In the genomic region with DNA sequence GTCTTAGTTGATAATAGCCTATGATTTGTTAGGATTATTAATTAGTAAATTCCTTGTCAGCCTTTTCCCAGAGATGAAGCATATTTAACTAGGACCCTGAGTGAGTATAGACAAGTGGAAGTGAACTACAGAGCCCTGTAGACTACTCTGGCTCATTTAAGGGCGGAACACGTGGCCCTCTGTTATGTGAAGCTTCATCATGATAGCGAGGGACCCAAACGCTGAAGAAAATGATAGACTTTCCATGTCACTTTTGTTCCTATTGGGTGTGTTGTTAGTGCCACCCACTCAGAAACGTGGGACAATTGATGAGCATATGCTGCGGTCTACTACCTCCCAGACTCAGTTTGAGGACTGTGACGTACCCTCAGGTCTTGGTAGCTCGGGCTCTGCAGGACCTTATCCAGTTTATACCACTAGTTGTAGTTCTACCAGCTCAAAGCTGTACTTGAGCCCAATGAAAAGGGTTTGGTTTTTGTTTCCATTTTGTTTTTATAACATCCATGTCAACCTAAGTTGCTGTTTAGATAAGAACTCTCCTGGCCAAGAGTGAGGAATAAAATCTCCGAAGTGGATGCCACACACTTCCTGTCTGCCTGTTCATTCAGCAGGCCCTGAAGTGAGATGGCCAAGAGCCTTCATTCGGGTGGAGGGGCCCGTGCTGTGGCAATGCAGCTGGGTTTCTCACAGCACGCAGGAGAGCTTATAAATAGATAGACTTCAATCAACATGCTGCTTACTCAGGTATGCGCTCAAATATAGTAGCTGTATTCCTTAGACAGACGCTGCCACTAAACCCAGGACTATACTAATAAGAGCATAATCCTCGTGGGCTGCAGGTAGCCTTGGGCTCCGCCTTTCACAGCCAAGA, we compare ENCODE assay signal across 10 mouse cellular contexts.
DNase-seq lines count a peak whose midpoint lies in the region; ATAC-seq lines count a peak whose summit lies in the region.
"Had no signal": no experiment of that assay in that cellular context is flagged by ENCODE, and none has a peak within 500 bp of the region (broad histone marks: within the 10 kb centered on the region; RNA-seq: fewer than 3 reads in every experiment).

No protein-coding gene starts in this region.

- peak overlapping the region; percentile 7; the same call in 1 of the 2 replicates for H3K4me2 ChIP-seq in kidney, embryonic 15.5 days
- H3K4me2 ChIP-seq in liver, embryonic 15.5 days = no peak overlapping the region

- H3K9ac ChIP-seq in kidney, embryonic 15.5 days = no peak overlapping the region
- H3K9ac ChIP-seq in liver, embryonic 15.5 days = no peak overlapping the region

- peaks cover 61% of the 10 kb centered on the region for H3K4me1 ChIP-seq in heart, embryonic 10.5 days
- peaks cover 53% of the 10 kb centered on the region for H3K4me1 ChIP-seq in kidney, embryonic 15.5 days
- peaks cover 12% of the 10 kb centered on the region; the same call in 1 of the 2 replicates for H3K4me1 ChIP-seq in brown adipose tissue, adult 24 weeks (ENCODE audit: control insufficient read depth, insufficient read depth, insufficient read length, low read length)
- peaks cover 67% of the 10 kb centered on the region for H3K4me1 ChIP-seq in liver, embryonic 15.5 days (replicated peaks)

- intact Hi-C loops in heart, postnatal 14 days (cut with DNase I) = loop anchor here (5.0 kb wide), 1 partner anchor 136 kb away; no protein-coding TSS in a partner anchor

- DNase-seq in heart, embryonic 10.5 days (ENCODE audit: low spot score) = no peak
- no peak for DNase-seq in heart, postnatal 14 days
- DNase-seq in kidney, postnatal 14 days = no peak
- DNase-seq in cerebellum, adult 8-10 months = no peak
- DNase-seq in ovary, postnatal 10 days (ENCODE audit: low spot score) = no peak
- DNase-seq: cerebellum, adult 9-10 months; right cerebral cortex, adult 18-20 months had no signal

- no peaks in the 10 kb centered on the region for H3K9me3 ChIP-seq in heart, embryonic 10.5 days
- no peaks in the 10 kb centered on the region for H3K9me3 ChIP-seq in kidney, embryonic 15.5 days (replicated peaks)
- no peaks in the 10 kb centered on the region for H3K9me3 ChIP-seq in liver, embryonic 15.5 days (replicated peaks)

- H3K4me3 ChIP-seq in heart, embryonic 10.5 days = no peak overlapping the region
- H3K4me3 ChIP-seq in kidney, embryonic 15.5 days (replicated peaks) = no peak overlapping the region
- H3K4me3 ChIP-seq in brown adipose tissue, adult 24 weeks (ENCODE audit: insufficient read depth, low read depth, low read length) = no peak overlapping the region
- no peak overlapping the region for H3K4me3 ChIP-seq in liver, embryonic 15.5 days (replicated peaks)

- 69% methylated on average over 16 of the region's 16 CpGs for WGBS in heart, embryonic 10.5 days
- 68% methylated on average over 16 of the region's 16 CpGs for WGBS in kidney, embryonic 15.5 days
- 47% methylated on average over 16 of the region's 16 CpGs for WGBS in liver, embryonic 15.5 days (ENCODE audit: insufficient replicate concordance)

- H3K27me3 ChIP-seq in heart, embryonic 10.5 days (ENCODE audit: insufficient read depth, poor library complexity, severe bottlenecking) = no peaks in the 10 kb centered on the region
- H3K27me3 ChIP-seq in kidney, embryonic 15.5 days = no peaks in the 10 kb centered on the region
- H3K27me3 ChIP-seq in liver, embryonic 15.5 days = no peaks in the 10 kb centered on the region

- no peak for ATAC-seq in kidney, embryonic 15.5 days (replicated peaks; ENCODE audit: low FRiP score)
- peak; percentile 38 for ATAC-seq in liver, embryonic 15.5 days (ENCODE audit: insufficient read depth)

- H3K27ac ChIP-seq in heart, embryonic 10.5 days = peak overlapping the region; percentile 78
- H3K27ac ChIP-seq in kidney, embryonic 15.5 days = peak overlapping the region; percentile 91
- 0 out of 2 replicates have a peak overlapping the region, but pooled peaks have one; percentile 8 for H3K27ac ChIP-seq in brown adipose tissue, adult 24 weeks (replicated peaks; ENCODE audit: low read depth, low read length)
- H3K27ac ChIP-seq in liver, embryonic 15.5 days (replicated peaks) = 0 out of 2 replicates have a peak overlapping the region, but pooled peaks have one; percentile 6

- H3K36me3 ChIP-seq in heart, embryonic 10.5 days = peaks cover 3% of the 10 kb centered on the region; the same call in 1 of the 2 replicates
- peaks cover 16% of the 10 kb centered on the region for H3K36me3 ChIP-seq in kidney, embryonic 15.5 days
- H3K36me3 ChIP-seq in liver, embryonic 15.5 days (replicated peaks) = no peaks in the 10 kb centered on the region

Comparison
In these comparisons a context has a peak if more than half of its experiments do, and no peak if none do; other contexts are left out.
1. H3K27ac ChIP-seq: peak in every context shown above with its lines; median percentile 91 in kidney, embryonic 15.5 days; 78 in heart, embryonic 10.5 days; 8 in brown adipose tissue, adult 24 weeks; 6 in liver, embryonic 15.5 days.